Mouse (Mus musculus): ENCODE measurements at regions not wholly inside any gene's neighbourhood (a gene's known extent, or its start where the extent isn't known, plus 50 kb on each side); places are given as distances from the start of the nearest gene placed in this dataset.

DNA sequence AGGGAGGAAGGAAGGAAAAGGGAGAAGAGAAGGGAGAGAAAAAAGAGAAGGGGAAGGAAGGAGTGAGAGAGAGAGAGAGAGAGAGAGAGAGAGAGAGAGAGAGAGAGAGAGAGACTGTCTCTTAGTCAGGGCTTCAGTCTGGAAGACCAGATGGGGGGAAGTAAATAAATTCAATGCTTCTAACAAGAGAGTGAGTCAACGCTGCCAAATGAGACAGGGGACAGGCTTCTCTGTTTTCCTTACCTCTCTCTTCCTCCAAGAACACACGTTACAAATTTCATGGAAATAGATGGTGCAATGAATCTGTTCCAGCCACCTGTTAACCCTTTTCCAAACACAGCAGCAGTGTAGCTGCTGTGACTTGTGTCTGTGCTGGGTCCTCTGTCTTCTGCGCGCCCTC lies 85.1 kb upstream of the Gdnf start:
- Histone ChIP-seq H3K4me3 (no peak overlapping the region), H3K27ac (no peak overlapping the region), H3K4me1 (replicated peaks) (no peaks in the 10 kb centered on the region), H3K27me3 (ENCODE audit: insufficient read depth, poor library complexity, severe bottlenecking) (no peaks in the 10 kb centered on the region), H3K36me3 (no peaks in the 10 kb centered on the region), H3K9me3 (no peaks in the 10 kb centered on the region)
- WGBS = 77% methylated on average over 4 of the region's 4 CpGs
- no peak for DNase-seq (ENCODE audit: low spot score)

DNA sequence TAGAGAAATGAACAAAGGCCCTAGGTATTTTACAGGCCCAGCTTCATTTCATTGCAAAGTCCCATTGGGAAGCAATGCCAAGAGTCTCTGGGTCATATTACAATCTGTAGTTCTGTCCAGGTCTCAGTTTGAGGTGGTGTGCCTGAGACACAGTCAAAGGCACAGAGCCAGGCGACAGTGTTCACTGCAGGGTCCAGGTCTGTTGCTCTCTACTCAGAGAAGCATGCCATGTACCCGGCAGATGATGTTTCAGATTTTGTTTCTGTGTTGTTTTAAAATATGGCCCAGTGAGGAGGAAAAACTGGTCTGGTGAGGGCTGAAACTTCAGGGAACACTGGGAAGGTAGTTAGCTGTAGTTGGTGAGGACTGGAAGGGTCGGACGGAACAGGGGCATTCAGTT lies 63.1 kb upstream of the Gdnf start:
- no peaks in the 10 kb centered on the region for H3K4me1 ChIP-seq (replicated peaks)
- H3K9me3 ChIP-seq = no peaks in the 10 kb centered on the region
- no peaks in the 10 kb centered on the region for H3K36me3 ChIP-seq
- WGBS = 87% methylated on average over 4 of the region's 4 CpGs
- no peak for DNase-seq (ENCODE audit: low spot score)
- H3K27ac ChIP-seq = no peak overlapping the region
- no peaks in the 10 kb centered on the region for H3K27me3 ChIP-seq (ENCODE audit: insufficient read depth, poor library complexity, severe bottlenecking)
- H3K4me3 ChIP-seq = no peak overlapping the region

GRCm38 (mm10) chr15:7750441-7750840 lies 60.2 kb upstream of the Gdnf start:
- H3K27ac ChIP-seq = no peak overlapping the region
- no peak for DNase-seq (ENCODE audit: low spot score)
- no peaks in the 10 kb centered on the region for H3K27me3 ChIP-seq (ENCODE audit: insufficient read depth, poor library complexity, severe bottlenecking)
- no peaks in the 10 kb centered on the region for H3K4me1 ChIP-seq (replicated peaks)
- H3K36me3 ChIP-seq = no peaks in the 10 kb centered on the region
- WGBS = 92% methylated on average over 5 of the region's 5 CpGs
- H3K4me3 ChIP-seq = no peak overlapping the region
- H3K9me3 ChIP-seq = no peaks in the 10 kb centered on the region

All from hindbrain, embryonic 10.5 days (tissue).